Mouse (Mus musculus): ENCODE measurements around the gene Tmem218.

GRCm38 (mm10) chr9:37250631-37251030 is 42.6 kb downstream of the Tmem218 start:
- TF ChIP-seq CTCF (IDR thresholded peaks at IDR 0.05 in 2 of 3, conservative IDR thresholded peaks at IDR 0.05 in 1 of 3; ENCODE audit: control insufficient read depth in 1 of 3, insufficient read depth in 1 of 3, low read depth in 2 of 3, low read length in 3 of 3, poor library complexity in 1 of 3, severe bottlenecking in 1 of 3) (no peak), TCF12 (IDR thresholded peaks at IDR 0.05; ENCODE audit: low read depth, low read length) (no peak), POLR2AphosphoS5 (IDR thresholded peaks at IDR 0.05; ENCODE audit: borderline replicate concordance, low read depth, low read length) (no peak), NELFE (IDR thresholded peaks at IDR 0.05; ENCODE audit: low read depth, low read length) (no peak)
